Mouse (Mus musculus) ES-E14 (cell line): ENCODE data around the gene Tarm1.

Experiments used
- HCFC1 ChIP-seq: IDR thresholded peaks from 2 replicates; pipeline ENCODE4 v1.6.1; 2012; ENCODE audit warnings: low read length, inconsistent platforms, borderline replicate concordance; ENCODE audit not compliant: insufficient read depth
- MAFK ChIP-seq: IDR thresholded peaks from 2 replicates; pipeline ENCODE4 v1.6.1; 2014; ENCODE audit warnings: mild to moderate bottlenecking, low read depth, low read length, inconsistent platforms; ENCODE audit not compliant: insufficient read depth
- ZNF384 ChIP-seq: IDR thresholded peaks from 2 replicates; pipeline ENCODE4 v1.6.1; 2012; ENCODE audit warnings: low read depth, low read length, inconsistent platforms

GRCm38 (mm10) chr7:3444678-3445077 lies 57.7 kb downstream of the Tarm1 start:
- TF ChIP-seq MAFK, result no peak
- TF ChIP-seq HCFC1, result no peak
- no peak for TF ChIP-seq ZNF384
